Mouse (Mus musculus): ENCODE measurements around the gene Tmed5.

DNA sequence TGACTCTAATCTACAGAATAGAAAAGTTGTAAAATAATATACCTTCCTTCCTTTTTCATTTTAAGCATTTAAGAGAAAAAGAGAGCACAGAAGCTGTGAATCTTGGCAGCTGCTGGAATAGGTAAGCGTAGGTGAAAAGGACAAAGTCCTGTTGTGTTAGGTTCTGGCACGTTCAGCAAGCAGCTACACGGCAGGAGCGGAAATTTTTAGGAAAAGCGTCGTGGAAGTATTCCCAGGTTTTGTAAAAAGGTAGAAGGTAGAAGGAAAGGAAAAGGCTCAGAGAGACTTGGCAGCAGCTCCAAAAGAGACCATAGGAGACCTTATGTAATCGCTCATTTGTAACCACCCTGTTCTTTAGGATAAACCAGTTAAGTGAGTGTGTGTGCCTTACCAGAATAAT, 23.1 kb downstream of the Tmed5 start:
- TF ChIP-seq CTCF (IDR thresholded peaks at IDR 0.05; ENCODE audit: low read depth) (no peak), EP300 (IDR thresholded peaks at IDR 0.05; ENCODE audit: low read depth) (no peak)
